Mouse (Mus musculus) thymus, postnatal 4 days (tissue): ENCODE results near the gene Bin2.
A peak's percentile ranks its signal among the peaks of the same experiment; 100 is the strongest.
"Not testable (repeated sequence)": the region's sequence is repeated elsewhere in the genome, so short reads cannot be mapped to it uniquely, and the experiment has no call there.

Source experiments
- DNase-seq: peaks from one replicate; pipeline ENCODE4 v3.0.0; 2021

Bin2 gene

GRCm38 (mm10) chr15:100642451-100642850 is 26.9 kb downstream of the Bin2 start:
- no peak for DNase-seq

GRCm38 (mm10) chr15:100641226-100641810 is 28.0 kb downstream of the Bin2 start:
- DNase-seq = no peak

- DNase-seq = no peak
Measured at GRCm38 (mm10) chr15:100639972-100640750, 29.2 kb downstream of the Bin2 start.

GRCm38 (mm10) chr15:100637661-100638060 is 31.7 kb downstream of the Bin2 start:
- DNase-seq = peak; percentile 71

- peak; percentile 45 for DNase-seq
Measured at GRCm38 (mm10) chr15:100636700-100637501, 32.5 kb downstream of the Bin2 start, which contains the start of gene Smagp. TSS of gene Smagp (minus strand) at chr15:100636940.

GRCm38 (mm10) chr15:100635851-100636645 is 33.3 kb downstream of the Bin2 start:
- DNase-seq = no peak

- no peak for DNase-seq
Measured at GRCm38 (mm10) chr15:100635239-100635638, 34.1 kb downstream of the Bin2 start.

GRCm38 (mm10) chr15:100633341-100633740 is 36.0 kb downstream of the Bin2 start:
- no peak for DNase-seq

GRCm38 (mm10) chr15:100632323-100632722 is 37.0 kb downstream of the Bin2 start:
- no peak for DNase-seq

- DNase-seq = no peak
Measured at GRCm38 (mm10) chr15:100631454-100632170, 37.7 kb downstream of the Bin2 start.

- DNase-seq = no peak
Measured at GRCm38 (mm10) chr15:100630126-100630525, 39.2 kb downstream of the Bin2 start.

GRCm38 (mm10) chr15:100628797-100629196 is 40.6 kb downstream of the Bin2 start:
- no peak for DNase-seq

- DNase-seq = no peak
Measured at GRCm38 (mm10) chr15:100627774-100628370, 41.5 kb downstream of the Bin2 start.

- peak; percentile 43 for DNase-seq
Measured at GRCm38 (mm10) chr15:100627287-100627686, 42.1 kb downstream of the Bin2 start.

GRCm38 (mm10) chr15:100624435-100624834 is 44.9 kb downstream of the Bin2 start:
- no peak for DNase-seq

GRCm38 (mm10) chr15:100623754-100624153 is 45.6 kb downstream of the Bin2 start:
- DNase-seq = no peak

- no peak for DNase-seq
Measured at GRCm38 (mm10) chr15:100622164-100622563, 47.2 kb downstream of the Bin2 start.

GRCm38 (mm10) chr15:100621671-100622070 is 47.7 kb downstream of the Bin2 start:
- DNase-seq = not testable (repeated sequence)

- DNase-seq = no peak
Measured at GRCm38 (mm10) chr15:100619200-100619599, 50.2 kb downstream of the Bin2 start.

GRCm38 (mm10) chr15:100616221-100616620 is 53.1 kb downstream of the Bin2 start:
- DNase-seq = no peak

- DNase-seq = peak; percentile 95
Measured at GRCm38 (mm10) chr15:100615825-100616220, 53.5 kb downstream of the Bin2 start.
